ENCODE assay signal across 23 mouse cellular contexts in genomic region chr7:65021298-65021697, GRCm38 (mm10).
A peak's percentile ranks its signal among the peaks of the same experiment; 100 is the strongest.
DNase-seq lines count a peak whose midpoint lies in the region; ATAC-seq and TF ChIP-seq lines count a peak whose summit lies in the region.
"Had no signal": no experiment of that assay in that cellular context is flagged by ENCODE, and none has a peak within 500 bp of the region (broad histone marks: within the 10 kb centered on the region; RNA-seq: fewer than 3 reads in every experiment).

No protein-coding gene starts in this region.

- no peaks in the 10 kb centered on the region for H3K27me3 ChIP-seq in kidney, postnatal 0 days (ENCODE audit: insufficient read depth, low read length)
- H3K27me3 ChIP-seq in lung, embryonic 16.5 days (ENCODE audit: control insufficient read depth, insufficient read depth, low read depth, low read length) = no peaks in the 10 kb centered on the region
- H3K27me3 ChIP-seq: embryonic facial prominence, embryonic 12.5 days; forebrain, embryonic 13.5 days; forebrain, embryonic 15.5 days had no signal

- ATAC-seq in kidney, postnatal 0 days (replicated peaks; ENCODE audit: low FRiP score, low read depth) = no peak
- ATAC-seq in lung, embryonic 16.5 days (ENCODE audit: low read depth) = peak; percentile 52
- ATAC-seq: activated CD4-positive, CD25-positive, alpha-beta regulatory T cell, adult 4 months; forebrain, embryonic 13.5 days; forebrain, embryonic 15.5 days; forebrain, postnatal 0 days had no signal

- 53% methylated on average over 2 of the region's 2 CpGs for WGBS in kidney, postnatal 0 days
- 38% methylated on average over 2 of the region's 2 CpGs for WGBS in lung, embryonic 16.5 days

- TF ChIP-seq CTCF in kidney, postnatal 0 days (IDR thresholded peaks at IDR 0.05; ENCODE audit: low read depth) = no peak

- H3K4me3 ChIP-seq in kidney, postnatal 0 days (replicated peaks; ENCODE audit: low read depth, low read length) = no peak overlapping the region
- H3K4me3 ChIP-seq in lung, embryonic 16.5 days (ENCODE audit: low read length) = no peak overlapping the region
- no peak overlapping the region for H3K4me3 ChIP-seq in ES-E14 (ENCODE audit: insufficient read depth in 1 of 2, low read depth in 1 of 2, low read length in 2 of 2, poor library complexity in 1 of 2, severe bottlenecking in 1 of 2)
- H3K4me3 ChIP-seq: embryonic facial prominence, embryonic 10.5 days; embryonic facial prominence, embryonic 12.5 days; forebrain, embryonic 13.5 days; forebrain, embryonic 15.5 days had no signal

- no peak overlapping the region for H3K4me2 ChIP-seq in kidney, postnatal 0 days (ENCODE audit: low read length)
- H3K4me2 ChIP-seq in lung, embryonic 16.5 days (ENCODE audit: low read depth, low read length) = no peak overlapping the region
- H3K4me2 ChIP-seq: embryonic facial prominence, embryonic 12.5 days; forebrain, embryonic 13.5 days; forebrain, embryonic 15.5 days had no signal

- no peaks in the 10 kb centered on the region for H3K9me3 ChIP-seq in kidney, postnatal 0 days (replicated peaks; ENCODE audit: low read length)
- no peaks in the 10 kb centered on the region for H3K9me3 ChIP-seq in lung, embryonic 16.5 days (ENCODE audit: control insufficient read depth, low read length)
- H3K9me3 ChIP-seq in ES-E14 (ENCODE audit: control insufficient read depth, insufficient read depth, low read depth, low read length) = no peaks in the 10 kb centered on the region
- H3K9me3 ChIP-seq: embryonic facial prominence, embryonic 10.5 days; embryonic facial prominence, embryonic 12.5 days; forebrain, embryonic 13.5 days; forebrain, embryonic 15.5 days; G1E had no signal

- no peaks in the 10 kb centered on the region for H3K4me1 ChIP-seq in kidney, postnatal 0 days (replicated peaks; ENCODE audit: insufficient read depth, low read length)
- H3K4me1 ChIP-seq in lung, embryonic 16.5 days (replicated peaks; ENCODE audit: control insufficient read depth, insufficient read depth, low read length) = no peaks in the 10 kb centered on the region
- H3K4me1 ChIP-seq in ES-E14 (ENCODE audit: control insufficient read depth in 2 of 2, insufficient read depth in 2 of 2, low read length in 2 of 2, poor library complexity in 1 of 2) = no peaks in the 10 kb centered on the region
- H3K4me1 ChIP-seq: embryonic facial prominence, embryonic 12.5 days had no signal

- no peak overlapping the region for H3K27ac ChIP-seq in kidney, postnatal 0 days
- no peak overlapping the region for H3K27ac ChIP-seq in lung, embryonic 16.5 days (ENCODE audit: low read length)
- H3K27ac ChIP-seq in ES-E14 (ENCODE audit: insufficient read depth, low read depth, low read length, poor library complexity, severe bottlenecking) = no peak overlapping the region
- H3K27ac ChIP-seq: embryonic facial prominence, embryonic 10.5 days; embryonic facial prominence, embryonic 12.5 days; forebrain, embryonic 13.5 days; forebrain, embryonic 15.5 days had no signal

- no peak overlapping the region for H3K9ac ChIP-seq in kidney, postnatal 0 days (ENCODE audit: low read depth, low read length)
- H3K9ac ChIP-seq in lung, embryonic 16.5 days (ENCODE audit: low read length) = no peak overlapping the region
- H3K9ac ChIP-seq in ES-E14 (ENCODE audit: insufficient read depth, low read depth, low read length, poor library complexity, severe bottlenecking) = no peak overlapping the region
- H3K9ac ChIP-seq: embryonic facial prominence, embryonic 12.5 days; forebrain, embryonic 13.5 days; forebrain, embryonic 15.5 days; forebrain, postnatal 0 days had no signal

- DNase-seq in kidney, postnatal 0 days (ENCODE audit: low spot score) = peak; percentile 2
- DNase-seq in kidney, postnatal 25 days = no peak
- DNase-seq in lung, postnatal 36 days = no peak
- DNase-seq in ES-E14 (ENCODE audit: low read depth, low spot score) = no peak
- peak; percentile 50 for DNase-seq in Muller cell, postnatal 12 days (ENCODE audit: inconsistent ontology term)
- no peak for DNase-seq in heart, postnatal 4 days
- no peak for DNase-seq in kidney, postnatal 14 days
- DNase-seq: adrenal gland, adult 8-10 months; adrenal gland, postnatal 14 days; adrenal gland, postnatal 36 days; cerebellum, adult 11-12 months; cerebellum, adult 2 months; cerebellum, adult 9-10 months; cerebellum, postnatal 10 days; cerebellum, postnatal 25 days; forebrain, postnatal 0 days had no signal

- no peaks in the 10 kb centered on the region for H3K36me3 ChIP-seq in kidney, postnatal 0 days (ENCODE audit: insufficient read depth, low read length)
- H3K36me3 ChIP-seq in lung, embryonic 16.5 days (ENCODE audit: control insufficient read depth, insufficient read depth, low read length) = no peaks in the 10 kb centered on the region
- no peaks in the 10 kb centered on the region for H3K36me3 ChIP-seq in ES-E14 (ENCODE audit: control insufficient read depth, insufficient read depth, low read length, poor library complexity, severe bottlenecking)
- H3K36me3 ChIP-seq: embryonic facial prominence, embryonic 10.5 days; embryonic facial prominence, embryonic 12.5 days; forebrain, embryonic 15.5 days; G1E had no signal

- in situ Hi-C loops in ES-E14 (cut with MboI; ENCODE audit: low sequenced_read_pairs in 2 of 2, unreplicated experiment in 2 of 2) = no loop called here

TF ChIP-seq in ES-E14, 5 proteins besides CTCF, POLR2A, EP300 and RAD21:
- TF ChIP-seq CHD2 (IDR thresholded peaks at IDR 0.05; ENCODE audit: low read depth, low read length) = no peak
- peak; percentile 63; the same call in 1 of the 2 replicates for TF ChIP-seq MAFK (IDR thresholded peaks at IDR 0.05; ENCODE audit: insufficient read depth, low read depth, low read length)
- no peak for TF ChIP-seq ZC3H11A (IDR thresholded peaks at IDR 0.05; ENCODE audit: borderline replicate concordance, low read depth, low read length)

Comparison
In these comparisons a context has a peak if more than half of its experiments do, and no peak if none do; other contexts are left out.
1. DNase-seq: peak in kidney, postnatal 0 days (single experiment) and Muller cell, postnatal 12 days (single experiment); none in kidney, postnatal 25 days (0 of 2), lung, postnatal 36 days (single experiment), ES-E14 (single experiment), heart, postnatal 4 days (single experiment) and kidney, postnatal 14 days (single experiment).